Mouse (Mus musculus) erythroid progenitor cell, adult 5-6 weeks (primary cell): ENCODE data around the gene Acsm5. TPM values are rescaled to one million over a fixed set of nuclear protein-coding genes. Genes with fewer than 3 reads are reported as not detected.
"Not testable (repeated sequence)": the region's sequence is repeated elsewhere in the genome, so short reads cannot be mapped to it uniquely, and the experiment has no call there.

ENCODE experiments used
- ATAC-seq: replicated peaks from 2 replicates; pipeline ENCODE4 v1.8.0; 2016; ENCODE audit warnings: moderate number of reproducible peaks, mild to moderate bottlenecking, moderate TSS enrichment, inconsistent platforms; ENCODE audit not compliant: poor library complexity, low FRiP score, severe bottlenecking
- total RNA-seq, 2 experiments: library from RNA; stranded (forward) in 1 of 2; stranded (reverse) in 1 of 2; fragments of 150-400 nt in 1 of 2; fragments of 186-747, 209-891 nt in 1 of 2; gene quantifications; 2 replicates each; pipeline versions ENCODE4 v1.2.3 to v1.2.4; 2015 to 2017; ENCODE audit warnings: low replicate concordance in 2 of 2

Acsm5 gene
- total RNA-seq, 2 experiments from 2014 or later, result not detected

GRCm38 (mm10) chr7:119534389-119534788, 15.1 kb downstream of the Acsm5 start:
- ATAC-seq, result no peak

DNA sequence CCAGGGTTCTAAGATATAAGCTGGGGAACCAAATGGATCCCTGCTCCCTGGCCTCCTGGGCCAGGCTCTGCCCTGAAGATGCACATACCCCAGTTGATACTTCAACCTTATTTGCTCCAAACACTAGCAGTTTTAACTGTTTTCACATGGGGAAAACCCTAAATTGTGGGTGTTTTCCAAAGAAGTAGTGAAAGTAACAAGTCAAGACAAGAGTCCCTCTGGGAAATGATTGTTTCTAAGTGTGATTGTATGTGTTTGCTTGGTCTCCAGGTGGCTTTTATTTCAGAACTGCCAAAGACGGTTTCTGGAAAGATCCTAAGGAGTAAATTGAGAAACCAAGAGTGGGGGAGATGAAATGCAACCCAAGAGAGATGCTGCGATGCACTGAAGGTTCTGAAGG, 23.2 kb downstream of the Acsm5 start:
- ATAC-seq, result no peak

DNA sequence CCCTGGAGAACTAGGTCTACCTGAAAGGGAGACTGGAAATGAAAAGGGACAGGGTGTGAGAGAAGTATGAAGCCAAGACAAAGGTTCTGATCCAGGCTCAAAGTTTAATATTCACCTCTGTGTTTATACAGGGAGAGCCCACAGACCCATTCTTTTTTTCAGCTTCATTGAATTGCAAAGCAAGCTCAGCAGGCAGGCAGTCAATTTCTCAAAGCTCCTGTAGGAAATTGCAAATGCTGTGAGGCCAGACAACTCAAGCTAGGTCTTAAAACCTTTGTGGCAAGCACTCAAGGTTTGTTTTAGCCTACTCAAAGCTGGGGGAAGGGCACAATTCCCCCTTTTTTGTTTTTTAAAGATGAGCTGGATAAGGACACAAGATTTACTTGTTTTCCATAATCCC, 26.3 kb downstream of the Acsm5 start:
- ATAC-seq, result no peak

DNA sequence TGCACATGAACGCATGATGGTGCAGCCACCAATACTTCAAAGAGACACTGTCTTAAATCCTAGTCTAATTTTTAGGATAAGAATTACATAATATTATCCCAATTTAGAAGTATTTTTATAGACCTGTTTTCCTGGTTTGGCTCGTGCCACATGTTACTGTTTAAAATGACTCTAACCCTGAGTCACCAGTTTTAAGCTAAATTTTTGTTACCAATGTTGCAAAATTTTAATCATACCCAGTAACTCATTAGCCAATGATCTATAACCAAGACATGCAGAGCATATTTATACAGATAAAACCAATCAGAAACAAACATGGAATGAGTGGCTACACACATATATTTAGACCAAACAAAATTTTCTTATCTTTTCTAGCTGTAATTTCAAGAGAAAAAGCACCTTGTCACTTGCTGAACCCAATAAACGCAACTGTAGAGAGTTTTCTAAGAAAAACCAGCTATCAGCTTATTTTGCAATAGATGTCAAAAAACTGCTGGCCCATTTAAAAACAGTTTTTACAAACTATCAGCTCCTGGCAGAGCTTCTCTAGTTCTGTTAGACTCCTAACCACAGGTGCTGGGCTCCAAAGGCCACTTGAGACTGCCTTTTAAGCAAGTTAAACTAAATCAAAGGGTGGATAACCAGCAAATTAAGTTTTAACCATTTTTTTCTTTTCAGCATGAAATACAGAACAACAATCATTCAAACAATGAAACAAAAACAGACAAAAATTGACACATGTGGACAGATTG, 31.4 kb downstream of the Acsm5 start:
- no peak for ATAC-seq

DNA sequence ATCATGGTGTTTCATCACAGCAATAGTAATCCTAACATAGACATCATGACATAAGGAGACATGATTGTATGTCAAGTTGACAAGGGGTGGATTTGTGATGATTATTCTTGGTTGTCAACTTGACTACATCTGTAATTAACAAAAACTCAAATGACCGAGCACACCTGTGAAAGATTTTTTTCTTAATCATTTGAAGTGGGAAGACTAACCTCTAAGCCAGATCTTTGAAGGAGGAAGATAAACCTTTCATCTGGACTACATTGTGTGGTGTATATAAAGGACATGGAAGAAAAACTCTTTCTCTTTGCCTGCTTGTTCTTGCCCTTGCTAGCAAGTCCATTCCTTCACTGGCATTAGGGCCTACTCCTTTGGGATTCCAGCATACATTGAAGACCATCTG, 34.8 kb downstream of the Acsm5 start, which contains the start of gene Acsm2:
Acsm2 (plus strand) TSS at position 301 of the 400 bp plus-strand sequence.
- no peak for ATAC-seq

DNA sequence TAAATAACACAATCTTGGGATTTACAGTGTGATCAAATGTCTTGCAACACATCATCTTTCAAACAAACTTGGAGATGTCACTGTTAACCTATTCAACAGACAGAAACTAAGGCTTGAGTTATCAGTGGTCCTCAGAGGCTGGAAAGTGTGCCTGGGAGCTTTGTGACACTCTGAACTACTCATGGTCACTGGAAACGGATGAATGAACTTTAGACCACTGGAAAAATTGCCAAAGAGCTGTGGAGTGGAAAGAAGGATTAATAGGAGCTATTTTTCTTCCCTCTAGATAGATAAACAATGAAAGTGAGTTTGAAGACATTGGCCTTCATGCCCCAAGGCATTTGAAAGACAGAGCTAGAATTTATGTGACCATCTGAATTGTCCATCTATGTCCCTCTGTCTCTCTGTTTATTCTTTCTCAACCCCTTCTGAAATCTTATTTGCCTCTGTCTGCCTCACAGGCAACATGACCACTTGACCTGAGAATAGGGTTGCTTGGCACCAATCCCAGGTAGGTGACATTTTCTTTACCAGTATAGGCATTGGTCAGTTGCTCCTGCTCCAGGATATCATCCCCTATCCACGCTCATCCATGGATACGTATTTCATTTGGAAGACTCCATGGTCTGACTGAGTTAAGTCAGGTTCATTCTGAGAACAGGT, 40.7 kb downstream of the Acsm5 start:
- no peak for ATAC-seq

DNA sequence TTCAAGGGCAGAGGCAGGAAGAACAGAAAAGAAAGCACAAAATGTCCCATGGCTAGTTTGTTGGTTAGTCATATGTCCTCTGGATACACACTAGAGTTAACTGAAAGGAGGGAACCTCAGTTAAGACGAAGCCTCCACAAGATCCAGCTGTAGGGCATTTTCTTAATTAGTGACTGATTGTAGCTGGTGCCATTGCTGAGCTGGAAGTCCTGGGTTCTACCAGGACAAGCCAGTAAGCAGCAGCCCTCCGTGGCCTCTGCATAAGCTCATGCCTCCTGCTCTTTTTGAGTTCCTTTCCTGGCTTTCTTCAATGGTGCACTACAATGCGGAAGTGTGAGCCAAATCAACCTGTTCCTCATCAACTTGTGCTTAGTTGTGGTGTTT, 41.2 kb downstream of the Acsm5 start:
- ATAC-seq, result no peak

DNA sequence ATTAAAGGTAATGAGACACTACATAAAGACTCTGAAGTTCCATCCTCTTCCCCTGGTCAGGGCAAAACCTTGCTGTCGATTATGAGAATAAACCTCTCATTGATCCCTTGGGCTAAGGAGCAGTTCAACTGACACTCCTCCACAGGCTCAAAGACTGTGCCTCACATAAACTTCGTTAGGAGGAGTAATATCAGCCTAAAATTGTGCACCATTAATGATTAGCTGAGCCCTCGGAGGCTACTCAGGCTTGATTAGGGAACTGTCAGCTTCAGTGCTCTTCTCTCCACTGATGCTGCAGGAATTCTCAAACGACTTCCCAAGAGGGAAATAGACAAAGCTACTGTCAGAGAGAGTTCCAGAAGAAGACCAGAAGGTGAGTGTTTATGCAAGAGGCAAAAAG, 42.2 kb downstream of the Acsm5 start:
- no peak for ATAC-seq

- not testable (repeated sequence) for ATAC-seq
These were observed 43.2 kb downstream of the Acsm5 start for GRCm38 (mm10) chr7:119562476-119562875.

GRCm38 (mm10) chr7:119594530-119595107, 75.4 kb downstream of the Acsm5 start:
- ATAC-seq, result no peak

Other genes with a start within 250 kb of the Acsm5 start
- not detected in 2 replicates for gene Gp2, start 60.2 kb upstream of the Acsm5 start, total RNA-seq (2015; ENCODE audit: low replicate concordance)
- not detected in 2 replicates for gene Gp2, start 60.2 kb upstream of the Acsm5 start, total RNA-seq (2017; ENCODE audit: low replicate concordance)
- gene Umod, start 40.2 kb upstream of the Acsm5 start, total RNA-seq (2015; ENCODE audit: low replicate concordance), result not detected in 2 replicates
- not detected in 2 replicates for gene Umod, start 40.2 kb upstream of the Acsm5 start, total RNA-seq (2017; ENCODE audit: low replicate concordance)
- not detected in 2 replicates for gene Pdilt, start 4.0 kb downstream of the Acsm5 start, total RNA-seq (2015; ENCODE audit: low replicate concordance)
- not detected in 2 replicates for gene Pdilt, start 4.0 kb downstream of the Acsm5 start, total RNA-seq (2017; ENCODE audit: low replicate concordance)
- not detected in 2 replicates for gene Acsm2, start 34.9 kb downstream of the Acsm5 start, total RNA-seq (2015; ENCODE audit: low replicate concordance)
- gene Acsm2, start 34.9 kb downstream of the Acsm5 start, total RNA-seq (2017; ENCODE audit: low replicate concordance), result not detected in 2 replicates
- gene Acsm1, start 87.6 kb downstream of the Acsm5 start, total RNA-seq (2015; ENCODE audit: low replicate concordance), result not detected in 2 replicates
- gene Acsm1, start 87.6 kb downstream of the Acsm5 start, total RNA-seq (2017; ENCODE audit: low replicate concordance), result not detected in 2 replicates
- gene Acsm4, start 170.6 kb downstream of the Acsm5 start, total RNA-seq (2015; ENCODE audit: low replicate concordance), result not detected in 2 replicates
- not detected in 2 replicates for gene Acsm4, start 170.6 kb downstream of the Acsm5 start, total RNA-seq (2017; ENCODE audit: low replicate concordance)
- gene Thumpd1, start 201.3 kb downstream of the Acsm5 start, total RNA-seq (2015; ENCODE audit: low replicate concordance), result 7.6 and 12.6 TPM in 2 replicates
- gene Thumpd1, start 201.3 kb downstream of the Acsm5 start, total RNA-seq (2017; ENCODE audit: low replicate concordance), result 8.9 and 13.3 TPM in 2 replicates
- gene Acsm3, start 241.5 kb downstream of the Acsm5 start, total RNA-seq (2015; ENCODE audit: low replicate concordance), result not detected in 2 replicates
- gene Acsm3, start 241.5 kb downstream of the Acsm5 start, total RNA-seq (2017; ENCODE audit: low replicate concordance), result not detected in 2 replicates